Comparison of ENCODE assay signal across 13 mouse cellular contexts in the genomic region with DNA sequence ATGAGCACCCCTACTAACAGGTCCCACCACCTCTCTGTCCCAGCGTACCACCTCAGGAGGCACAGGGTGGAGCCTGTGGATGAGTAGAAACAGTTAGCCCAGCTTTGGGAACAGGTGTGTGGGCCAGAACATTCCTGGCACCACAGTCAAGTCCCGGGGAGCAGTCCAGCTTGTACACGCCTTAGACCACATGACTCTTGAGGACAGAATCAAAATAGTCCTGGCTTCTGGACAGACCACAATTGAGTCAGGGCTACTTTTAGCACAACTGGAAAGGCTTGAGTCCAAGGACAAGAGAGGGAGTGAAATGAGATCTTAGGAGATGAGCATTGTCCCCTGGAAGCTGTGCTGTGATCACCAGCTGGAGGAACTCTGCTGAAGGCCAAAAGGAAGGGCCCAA.
DNase-seq lines count a peak whose midpoint lies in the region; ATAC-seq and TF ChIP-seq lines count a peak whose summit lies in the region.
"Had no signal": no experiment of that assay in that cellular context is flagged by ENCODE, and none has a peak within 500 bp of the region (broad histone marks: within the 10 kb centered on the region; RNA-seq: fewer than 3 reads in every experiment).

No protein-coding gene starts in this region.

- no peaks in the 10 kb centered on the region for H3K27me3 ChIP-seq in lung, postnatal 0 days (replicated peaks; ENCODE audit: insufficient read depth, low read length)

- no peak for TF ChIP-seq EP300 in lung, postnatal 0 days (IDR thresholded peaks at IDR 0.05)

- peak; percentile 32; the same call in 1 of the 2 replicates for ATAC-seq in lung, postnatal 0 days
- no peak for ATAC-seq in megakaryocyte-erythroid progenitor cell, adult 5-6 weeks (replicated peaks; ENCODE audit: low FRiP score, low TSS enrichment, poor library complexity, severe bottlenecking)
- no peak for ATAC-seq in monocyte, adult 5-6 weeks (replicated peaks; ENCODE audit: insufficient number of reproducible peaks, low FRiP score, low TSS enrichment, poor library complexity, severe bottlenecking)
- ATAC-seq: midbrain, embryonic 16.5 days had no signal

- H3K27ac ChIP-seq in lung, postnatal 0 days (ENCODE audit: low read length), result no peak overlapping the region

- H3K9me3 ChIP-seq in lung, postnatal 0 days (ENCODE audit: low read length), result no peaks in the 10 kb centered on the region

- H3K9ac ChIP-seq in lung, postnatal 0 days (replicated peaks; ENCODE audit: low read depth), result no peak overlapping the region

- no peaks in the 10 kb centered on the region for H3K4me1 ChIP-seq in lung, postnatal 0 days (ENCODE audit: insufficient read depth, low read depth, low read length)
- H3K4me1 ChIP-seq in lung, adult 2 months (ENCODE audit: control insufficient read depth, insufficient read depth, low read length), result no peaks in the 10 kb centered on the region

- DNase-seq in lung, postnatal 0 days (ENCODE audit: low spot score), result peak; percentile 26
- DNase-seq in lung, adult 2 months, result no peak
- peak; percentile 67 for DNase-seq in fibroblast of lung, adult 2 months (ENCODE audit: low read depth)
- DNase-seq in heart, adult 9 months (ENCODE audit: low spot score in 2 of 2), result peak; percentile 76 to 82
- peak; percentile 58 for DNase-seq in lung, postnatal 36 days
- DNase-seq in thymus, postnatal 36 days, result no peak
- DNase-seq: cerebellum, adult 11 months; kidney, adult 18-20 months; liver; right cerebral cortex, postnatal 14 days had no signal

- WGBS in lung, postnatal 0 days, result 75% methylated on average over 3 of the region's 3 CpGs
- 77% methylated on average over 3 of the region's 3 CpGs for WGBS in lung, adult 2 months

- H3K4me2 ChIP-seq in lung, postnatal 0 days (replicated peaks; ENCODE audit: low read depth, low read length), result no peak overlapping the region

- TF ChIP-seq POLR2A in lung, adult 2 months (IDR thresholded peaks at IDR 0.05; ENCODE audit: borderline replicate concordance, extremely low read depth, low read depth, low read length), result no peak

- no peaks in the 10 kb centered on the region for H3K36me3 ChIP-seq in lung, postnatal 0 days (ENCODE audit: insufficient read depth, low read length)

- H3K4me3 ChIP-seq in lung, postnatal 0 days (ENCODE audit: low read depth, low read length), result no peak overlapping the region
- no peak overlapping the region for H3K4me3 ChIP-seq in lung, adult 2 months (replicated peaks; ENCODE audit: extremely low read depth, low read depth, low read length)

- no peak for TF ChIP-seq CTCF in lung, postnatal 0 days (IDR thresholded peaks at IDR 0.05)
- TF ChIP-seq CTCF in lung, adult 2 months (IDR thresholded peaks at IDR 0.05; ENCODE audit: insufficient read depth, low read length), result no peak

Comparison
In these comparisons a context has a peak if more than half of its experiments do, and no peak if none do; other contexts are left out.
1. DNase-seq: peak in lung, postnatal 0 days (single experiment), fibroblast of lung, adult 2 months (single experiment), heart, adult 9 months (2 of 2) and lung, postnatal 36 days (single experiment); none in lung, adult 2 months (single experiment) and thymus, postnatal 36 days (0 of 2).